ENCODE assay signal across 20 mouse cellular contexts in genomic region chr14:33096462-33096861, GRCm38 (mm10).
"Had no signal": no experiment of that assay in that cellular context is flagged by ENCODE, and none has a peak within 500 bp of the region (broad histone marks: within the 10 kb centered on the region; RNA-seq: fewer than 3 reads in every experiment).

No protein-coding gene starts in this region.

- DNase-seq: kidney, adult 18-20 months; kidney, adult 9 months; kidney, postnatal 14 days; kidney, postnatal 4 days; layer of hippocampus, adult 9-11 months; liver; lung, adult 18-20 months; lung, postnatal 10 days; lung, postnatal 4 days; midbrain, embryonic 14.5 days; thymus, adult 2 months; thymus, postnatal 14 days; thymus, postnatal 4 days had no signal

- ATAC-seq: inflammation-experienced regulatory T-cells, adult 6 months; intestine, embryonic 16.5 days; liver, embryonic 12.5 days had no signal

- H3K27ac ChIP-seq: limb, embryonic 10.5 days; limb, embryonic 13.5 days; liver, embryonic 12.5 days; liver, embryonic 15.5 days; lung, embryonic 15.5 days had no signal

- H3K4me3 ChIP-seq: limb, embryonic 10.5 days; limb, embryonic 13.5 days; liver, embryonic 12.5 days; liver, embryonic 15.5 days; lung, embryonic 15.5 days had no signal
